Mouse (Mus musculus): ENCODE data around the gene Zc3h4. TPM values are rescaled to one million over a fixed set of nuclear protein-coding genes. Genes with fewer than 3 reads are reported as not detected.

Gene Zc3h4
- polyA plus RNA-seq, 1 experiment = 29.8 TPM

GRCm38 (mm10) chr7:16453118-16453711 is 52.5 kb downstream of the Zc3h4 start:
- Histone ChIP-seq H3ac (ENCODE audit: control insufficient read depth, insufficient read length, low read depth) (peak overlapping the region; percentile 59), H3K79me3 (ENCODE audit: low read depth) (no peaks in the 10 kb centered on the region), H3K79me2 (ENCODE audit: control insufficient read depth, insufficient read depth) (no peaks in the 10 kb centered on the region), H3K36me3 (ENCODE audit: control insufficient read depth, insufficient read depth) (no peaks in the 10 kb centered on the region), H3K4me3 (ENCODE audit: insufficient read depth, poor library complexity, severe bottlenecking) (peak overlapping the region; percentile 46), H3K27me3 (ENCODE audit: control insufficient read depth, insufficient read depth, insufficient read length) (no peaks in the 10 kb centered on the region)
- TF ChIP-seq CTCF (IDR thresholded peaks at IDR 0.05; ENCODE audit: control insufficient read depth, insufficient read depth, insufficient read length) (no peak), MYOD1 (IDR thresholded peaks at IDR 0.05; ENCODE audit: control insufficient read depth, insufficient read length, low read depth) (no peak), USF1 (IDR thresholded peaks at IDR 0.05; ENCODE audit: low read depth) (no peak), FOSL1 (IDR thresholded peaks at IDR 0.05; ENCODE audit: insufficient read depth, low read length, poor library complexity, severe bottlenecking) (no peak), MAX (IDR thresholded peaks at IDR 0.05) (no peak), CEBPB (IDR thresholded peaks at IDR 0.05; ENCODE audit: low read depth) (no peak), MYOG (IDR thresholded peaks at IDR 0.05; ENCODE audit: control insufficient read depth, extremely low read depth, insufficient read length) (no peak)

- Histone ChIP-seq H3K27me3 (ENCODE audit: control insufficient read depth, insufficient read depth, insufficient read length) (no peaks in the 10 kb centered on the region), H3ac (ENCODE audit: control insufficient read depth, insufficient read length, low read depth) (no peak overlapping the region), H3K79me2 (ENCODE audit: control insufficient read depth, insufficient read depth) (no peaks in the 10 kb centered on the region), H3K79me3 (ENCODE audit: low read depth) (no peaks in the 10 kb centered on the region), H3K36me3 (ENCODE audit: control insufficient read depth, insufficient read depth) (no peaks in the 10 kb centered on the region), H3K4me3 (ENCODE audit: insufficient read depth, poor library complexity, severe bottlenecking) (no peak overlapping the region)
- TF ChIP-seq USF1 (IDR thresholded peaks at IDR 0.05; ENCODE audit: low read depth) = no peak
- no peak for TF ChIP-seq MYOG (IDR thresholded peaks at IDR 0.05; ENCODE audit: control insufficient read depth, extremely low read depth, insufficient read length)
- TF ChIP-seq CEBPB (IDR thresholded peaks at IDR 0.05; ENCODE audit: low read depth) = no peak
- TF ChIP-seq MYOD1 (IDR thresholded peaks at IDR 0.05; ENCODE audit: control insufficient read depth, insufficient read length, low read depth) = no peak
- TF ChIP-seq MAX (IDR thresholded peaks at IDR 0.05) = no peak
- no peak for TF ChIP-seq CTCF (IDR thresholded peaks at IDR 0.05; ENCODE audit: control insufficient read depth, insufficient read depth, insufficient read length)
- TF ChIP-seq FOSL1 (IDR thresholded peaks at IDR 0.05; ENCODE audit: insufficient read depth, low read length, poor library complexity, severe bottlenecking) = no peak
Observed at GRCm38 (mm10) chr7:16455016-16455415, 54.3 kb downstream of the Zc3h4 start.

- Histone ChIP-seq H3K79me2 (ENCODE audit: control insufficient read depth, insufficient read depth) (no peaks in the 10 kb centered on the region), H3K79me3 (ENCODE audit: low read depth) (no peaks in the 10 kb centered on the region), H3K4me3 (ENCODE audit: insufficient read depth, poor library complexity, severe bottlenecking) (no peak overlapping the region), H3ac (ENCODE audit: control insufficient read depth, insufficient read length, low read depth) (no peak overlapping the region), H3K27me3 (ENCODE audit: control insufficient read depth, insufficient read depth, insufficient read length) (peaks cover 12% of the 10 kb centered on the region), H3K36me3 (ENCODE audit: control insufficient read depth, insufficient read depth) (no peaks in the 10 kb centered on the region)
- TF ChIP-seq MYOG (IDR thresholded peaks at IDR 0.05; ENCODE audit: control insufficient read depth, extremely low read depth, insufficient read length) (no peak), CTCF (IDR thresholded peaks at IDR 0.05; ENCODE audit: control insufficient read depth, insufficient read depth, insufficient read length) (no peak), MYOD1 (IDR thresholded peaks at IDR 0.05; ENCODE audit: control insufficient read depth, insufficient read length, low read depth) (no peak)
Observed at GRCm38 (mm10) chr7:16456289-16456688, 55.6 kb downstream of the Zc3h4 start.

- no peaks in the 10 kb centered on the region for H3K79me2 ChIP-seq (ENCODE audit: control insufficient read depth, insufficient read depth)
- H3K27me3 ChIP-seq (ENCODE audit: control insufficient read depth, insufficient read depth, insufficient read length) = peaks cover 13% of the 10 kb centered on the region
- no peaks in the 10 kb centered on the region for H3K79me3 ChIP-seq (ENCODE audit: low read depth)
- no peak overlapping the region for H3ac ChIP-seq (ENCODE audit: control insufficient read depth, insufficient read length, low read depth)
- H3K36me3 ChIP-seq (ENCODE audit: control insufficient read depth, insufficient read depth) = no peaks in the 10 kb centered on the region
- no peak for TF ChIP-seq FOSL1 (IDR thresholded peaks at IDR 0.05; ENCODE audit: insufficient read depth, low read length, poor library complexity, severe bottlenecking)
- no peak for TF ChIP-seq MYOG (IDR thresholded peaks at IDR 0.05; ENCODE audit: control insufficient read depth, extremely low read depth, insufficient read length)
- TF ChIP-seq CEBPB (IDR thresholded peaks at IDR 0.05; ENCODE audit: low read depth) = no peak
- no peak for TF ChIP-seq USF1 (IDR thresholded peaks at IDR 0.05; ENCODE audit: low read depth)
- no peak for TF ChIP-seq MAX (IDR thresholded peaks at IDR 0.05)
- no peak for TF ChIP-seq CTCF (IDR thresholded peaks at IDR 0.05; ENCODE audit: control insufficient read depth, insufficient read depth, insufficient read length)
- TF ChIP-seq MYOD1 (IDR thresholded peaks at IDR 0.05; ENCODE audit: control insufficient read depth, insufficient read length, low read depth) = no peak
- no peak overlapping the region for H3K4me3 ChIP-seq (ENCODE audit: insufficient read depth, poor library complexity, severe bottlenecking)
Observed at GRCm38 (mm10) chr7:16460566-16460965, 59.9 kb downstream of the Zc3h4 start.

- Histone ChIP-seq H3K79me3 (ENCODE audit: low read depth) (no peaks in the 10 kb centered on the region), H3K4me3 (ENCODE audit: insufficient read depth, poor library complexity, severe bottlenecking) (no peak overlapping the region), H3K27me3 (ENCODE audit: control insufficient read depth, insufficient read depth, insufficient read length) (peaks cover 13% of the 10 kb centered on the region), H3ac (ENCODE audit: control insufficient read depth, insufficient read length, low read depth) (no peak overlapping the region), H3K79me2 (ENCODE audit: control insufficient read depth, insufficient read depth) (no peaks in the 10 kb centered on the region), H3K36me3 (ENCODE audit: control insufficient read depth, insufficient read depth) (no peaks in the 10 kb centered on the region)
- TF ChIP-seq CTCF (IDR thresholded peaks at IDR 0.05; ENCODE audit: control insufficient read depth, insufficient read depth, insufficient read length) (no peak), FOSL1 (IDR thresholded peaks at IDR 0.05; ENCODE audit: insufficient read depth, low read length, poor library complexity, severe bottlenecking) (no peak), MAX (IDR thresholded peaks at IDR 0.05) (no peak), MYOD1 (IDR thresholded peaks at IDR 0.05; ENCODE audit: control insufficient read depth, insufficient read length, low read depth) (no peak), MYOG (IDR thresholded peaks at IDR 0.05; ENCODE audit: control insufficient read depth, extremely low read depth, insufficient read length) (no peak), USF1 (IDR thresholded peaks at IDR 0.05; ENCODE audit: low read depth) (no peak), CEBPB (IDR thresholded peaks at IDR 0.05; ENCODE audit: low read depth) (no peak)
Observed at GRCm38 (mm10) chr7:16461151-16461550, 60.4 kb downstream of the Zc3h4 start.

- no peak for TF ChIP-seq MAX (IDR thresholded peaks at IDR 0.05)
- TF ChIP-seq USF1 (IDR thresholded peaks at IDR 0.05; ENCODE audit: low read depth) = no peak
- no peak for TF ChIP-seq CTCF (IDR thresholded peaks at IDR 0.05; ENCODE audit: control insufficient read depth, insufficient read depth, insufficient read length)
- TF ChIP-seq MYOD1 (IDR thresholded peaks at IDR 0.05; ENCODE audit: control insufficient read depth, insufficient read length, low read depth) = no peak
- no peak for TF ChIP-seq MYOG (IDR thresholded peaks at IDR 0.05; ENCODE audit: control insufficient read depth, extremely low read depth, insufficient read length)
- TF ChIP-seq FOSL1 (IDR thresholded peaks at IDR 0.05; ENCODE audit: insufficient read depth, low read length, poor library complexity, severe bottlenecking) = no peak
- no peak for TF ChIP-seq CEBPB (IDR thresholded peaks at IDR 0.05; ENCODE audit: low read depth)
- no peak overlapping the region for H3K4me3 ChIP-seq (ENCODE audit: insufficient read depth, poor library complexity, severe bottlenecking)
Observed at GRCm38 (mm10) chr7:16461705-16462104, 61.0 kb downstream of the Zc3h4 start.

More at GRCm38 (mm10) chr7:16461705-16462104, 61.0 kb downstream of the Zc3h4 start:
- Histone ChIP-seq H3K27me3 (ENCODE audit: control insufficient read depth, insufficient read depth, insufficient read length) (peaks cover 13% of the 10 kb centered on the region), H3K79me2 (ENCODE audit: control insufficient read depth, insufficient read depth) (no peaks in the 10 kb centered on the region), H3ac (ENCODE audit: control insufficient read depth, insufficient read length, low read depth) (no peak overlapping the region), H3K79me3 (ENCODE audit: low read depth) (no peaks in the 10 kb centered on the region), H3K36me3 (ENCODE audit: control insufficient read depth, insufficient read depth) (no peaks in the 10 kb centered on the region)
